Mouse (Mus musculus) stomach, postnatal 0 days (tissue): ENCODE data around the gene Cd101.

Source experiments
- CTCF ChIP-seq: IDR thresholded peaks from 2 replicates; pipeline ENCODE4 v1.5.1; 2016; ENCODE audit warnings: antibody characterized with exemption, low read depth, mild to moderate bottlenecking, moderate library complexity
- EP300 ChIP-seq: optimal IDR thresholded peaks from 2 replicates; pipeline ENCODE3; 2016; ENCODE audit warnings: antibody characterized with exemption

GRCm38 (mm10) chr3:101016050-101016449 is 13.3 kb downstream of the Cd101 start:
- no peak for TF ChIP-seq CTCF
- no peak for TF ChIP-seq EP300
